Mouse (Mus musculus) left cerebral cortex, postnatal 10 days (tissue): ENCODE measurements around the gene Lpar5. TPM values are rescaled to one million over a fixed set of nuclear protein-coding genes. Genes with fewer than 3 reads are reported as not detected.
A peak's percentile ranks its signal among the peaks of the same experiment; 100 is the strongest.

Source experiments
- DNase-seq, 2 experiments: peaks; one replicate each; pipeline ENCODE4 v3.0.0; 2021 to 2022; ENCODE audit warnings: low spot score in 2 of 2, mixed read lengths in 1 of 2; ENCODE audit errors: extremely low spot score in 1 of 2
- intact Hi-C: fragments of 180-260 bp; cut with DNase I; formaldehyde crosslinking; loops from one replicate; pipeline ENCODE4 v1.15.1; 2025
- microRNA-seq: library from miRNA; unstranded; fragments of <30 nt; microRNA quantifications from one replicate; pipeline ENCODE4 v1.2.0, GENCODE M21; 2022
- total RNA-seq, 2 experiments: library from RNA; stranded (reverse); gene quantifications; 2 replicates each; pipeline ENCODE4 v1.2.3; 2021

The Lpar5 gene
- total RNA-seq, 2 experiments from 2014 or later: 0.45 to 1.0 TPM

- intact Hi-C loops: no loop called here
- peak in 1 of 2 experiments; percentile 55 for DNase-seq
Observed at GRCm38 (mm10) chr6:125101444-125101843, 33.7 kb downstream of the Lpar5 start.

- no peak for DNase-seq
- intact Hi-C loops: no loop called here
Observed at GRCm38 (mm10) chr6:125104223-125104622, 36.5 kb downstream of the Lpar5 start.

- no peak for DNase-seq
- intact Hi-C loops: loop anchor here (2.0 kb wide), 1 partner anchor 15 kb away; no protein-coding TSS in a partner anchor
Observed at GRCm38 (mm10) chr6:125107705-125108104, 40.0 kb downstream of the Lpar5 start.

GRCm38 (mm10) chr6:125109371-125109770, 41.7 kb downstream of the Lpar5 start:
- intact Hi-C loops: loop anchor here (2.0 kb wide), 1 partner anchor 13 kb away; no protein-coding TSS in a partner anchor
- no peak for DNase-seq

- DNase-seq: peak in 1 of 2 experiments; percentile 64
- intact Hi-C loops: no loop called here
Observed at GRCm38 (mm10) chr6:125110927-125111326, 43.2 kb downstream of the Lpar5 start.

- DNase-seq: no peak
- intact Hi-C loops: no loop called here
Observed at GRCm38 (mm10) chr6:125112553-125112952, 44.8 kb downstream of the Lpar5 start.

GRCm38 (mm10) chr6:125119387-125119786, 51.7 kb downstream of the Lpar5 start:
- intact Hi-C loops: no loop called here

GRCm38 (mm10) chr6:125128724-125129123, 61.0 kb downstream of the Lpar5 start:
- intact Hi-C loops: no loop called here
- no peak for DNase-seq

More at GRCm38 (mm10) chr6:125119387-125119786, 51.7 kb downstream of the Lpar5 start:
- no peak for DNase-seq

GRCm38 (mm10) chr6:125129710-125130402, 62.1 kb downstream of the Lpar5 start:
- no peak for DNase-seq
- intact Hi-C loops: no loop called here

GRCm38 (mm10) chr6:125131302-125132156, 63.8 kb downstream of the Lpar5 start, which contains the start of gene Nop2:
Nop2 (plus strand) TSS chr6:125131909.
- peak; percentile 80 to 93 for DNase-seq
- intact Hi-C loops: no loop called here

Small RNA genes within 50 kb of the gene (microRNA-seq; reads per million reads assigned to microRNA genes)
- gene Mir7045: 0.86 reads per million

Other genes starting within 250 kb of the Lpar5 start
- gene Usp5, start 238.4 kb upstream of the Lpar5 start, total RNA-seq: 100 to 1,000 TPM; 194 to 200 TPM
- 1 to 10 TPM; 2.8 to 4.4 TPM for gene Cdca3, start 238.4 kb upstream of the Lpar5 start, total RNA-seq
- under 1 TPM; 0.19 to 0.28 TPM for gene Gnb3, start 227.6 kb upstream of the Lpar5 start, total RNA-seq
- gene P3h3, start 210.2 kb upstream of the Lpar5 start, total RNA-seq: 10 to 100 TPM; 30.7 to 32.5 TPM
- 100 to 1,000 TPM; 214 to 216 TPM for gene Gpr162, start 203.9 kb upstream of the Lpar5 start, total RNA-seq
- 1 to 10 TPM; 1.2 to 3.7 TPM for gene Cd4, start 179.7 kb upstream of the Lpar5 start, total RNA-seq
- 1 to 10 TPM; 1.4 to 1.5 TPM for gene Lag3, start 156.2 kb upstream of the Lpar5 start, total RNA-seq
- 1,000 to 10,000 TPM; 1,368 to 1,394 TPM for gene Ptms, start 147.8 kb upstream of the Lpar5 start, total RNA-seq
- gene Mlf2, start 136.5 kb upstream of the Lpar5 start, total RNA-seq: 100 to 1,000 TPM; 597 to 610 TPM
- gene Cops7a, start 102.4 kb upstream of the Lpar5 start, total RNA-seq: 100 to 1,000 TPM; 115 to 116 TPM
- gene Pianp, start 71.2 kb upstream of the Lpar5 start, total RNA-seq: 100 to 1,000 TPM; 116 TPM
- gene Zfp384, start 58.8 kb upstream of the Lpar5 start, total RNA-seq: 10 to 100 TPM; 41.0 to 41.2 TPM
- gene Ing4, start 28.2 kb upstream of the Lpar5 start, total RNA-seq: 10 to 100 TPM; 56.9 to 59.9 TPM
- gene Acrbp, start 18.2 kb upstream of the Lpar5 start, total RNA-seq: 1 to 10 TPM; 8.0 to 8.7 TPM
- 100 to 1,000 TPM; 147 to 157 TPM for gene Chd4, start 28.1 kb downstream of the Lpar5 start, total RNA-seq
- 10 to 100 TPM; 32.4 to 35.6 TPM for gene Nop2, start 64.0 kb downstream of the Lpar5 start, total RNA-seq
- 10 to 100 TPM; 38.7 to 40.2 TPM for gene Iffo1, start 77.3 kb downstream of the Lpar5 start, total RNA-seq
- 1,000 to 10,000 TPM; 1,896 to 1,966 TPM for gene Gapdh, start 98.5 kb downstream of the Lpar5 start, total RNA-seq
- gene Ncapd2, start 123.8 kb downstream of the Lpar5 start, total RNA-seq: 10 to 100 TPM; 31.7 to 32.7 TPM
- gene Mrpl51, start 123.9 kb downstream of the Lpar5 start, total RNA-seq: 10 to 100 TPM; 70.1 to 78.7 TPM
- gene Vamp1, start 147.6 kb downstream of the Lpar5 start, total RNA-seq: 10 to 100 TPM; 25.7 to 26.5 TPM
- gene Tapbpl, start 163.9 kb downstream of the Lpar5 start, total RNA-seq: 1 to 10 TPM; 2.4 to 2.5 TPM
- not detected for gene Cd27, start 169.1 kb downstream of the Lpar5 start, total RNA-seq
- not detected for gene Tuba3a, start 218.1 kb downstream of the Lpar5 start, total RNA-seq
- 1 to 10 TPM; 9.4 to 9.7 TPM for gene Ltbr, start 246.0 kb downstream of the Lpar5 start, total RNA-seq